Comparison of ENCODE assay signal across 14 mouse cellular contexts in the genomic region with DNA sequence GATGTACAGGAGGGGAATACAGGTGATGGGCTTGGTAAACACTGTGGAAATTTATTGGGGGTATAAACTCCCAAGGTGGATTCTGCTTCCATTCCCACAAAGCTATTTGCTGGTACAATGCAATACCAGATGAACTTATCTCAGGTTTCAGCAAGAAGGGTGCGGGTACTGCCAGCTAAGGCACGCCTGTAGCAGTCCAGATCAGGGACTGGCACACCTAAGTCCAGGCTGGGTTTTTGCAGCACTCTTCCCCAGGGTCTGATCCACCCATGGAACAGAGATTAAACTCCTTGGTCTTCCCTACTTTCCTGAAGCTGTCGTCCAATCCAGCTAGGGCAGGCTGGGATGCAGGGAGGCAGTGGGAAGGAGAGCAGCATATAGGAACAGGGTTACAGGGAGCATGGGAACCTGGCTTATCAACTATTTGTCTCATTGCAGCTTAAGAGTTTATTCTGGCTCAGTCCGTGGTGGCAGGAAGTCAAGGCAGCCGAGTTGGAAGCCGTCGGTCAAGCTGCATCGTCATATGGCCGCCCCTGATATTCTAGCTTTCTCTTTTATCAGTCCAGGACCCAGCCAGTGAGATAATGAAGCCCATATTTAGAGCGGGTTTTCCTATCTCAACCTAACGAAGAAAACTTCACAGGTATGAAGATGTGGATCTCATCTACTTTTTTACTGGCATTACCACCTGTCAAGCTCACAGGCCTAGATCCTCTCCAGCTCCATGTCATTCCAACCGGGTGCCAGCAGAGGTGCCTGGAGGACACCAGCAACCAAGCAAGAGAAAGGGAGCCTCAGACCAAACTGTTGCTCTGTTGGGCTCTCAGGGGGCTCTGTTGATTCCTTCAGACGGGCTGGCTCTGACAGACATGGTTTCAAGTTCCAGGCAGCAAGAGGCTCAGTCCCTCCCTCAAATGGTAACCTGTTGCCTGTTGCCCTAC. TPM values are rescaled to one million over a fixed set of nuclear protein-coding genes. Genes with fewer than 3 reads are reported as not detected.
DNase-seq lines count a peak whose midpoint lies in the region; ATAC-seq and TF ChIP-seq lines count a peak whose summit lies in the region.
"Had no signal": no experiment of that assay in that cellular context is flagged by ENCODE, and none has a peak within 500 bp of the region (broad histone marks: within the 10 kb centered on the region; RNA-seq: fewer than 3 reads in every experiment).

No protein-coding gene starts in this region.

- H3K27ac ChIP-seq in midbrain, embryonic 11.5 days (ENCODE audit: low read depth, low read length), result no peak overlapping the region
- no peak overlapping the region for H3K27ac ChIP-seq in midbrain, postnatal 0 days (ENCODE audit: low read depth, low read length)
- H3K27ac ChIP-seq in liver, embryonic 11.5 days (ENCODE audit: low read depth, low read length), result peak overlapping the region; percentile 83
- H3K27ac ChIP-seq in stomach, embryonic 15.5 days, result 0 out of 2 replicates have a peak overlapping the region, but pooled peaks have one; percentile 13
- H3K27ac ChIP-seq: intestine, embryonic 15.5 days; limb, embryonic 10.5 days; neural tube, embryonic 15.5 days had no signal

- DNase-seq in midbrain, embryonic 11.5 days (ENCODE audit: low spot score, missing footprints), result peak; percentile 8
- DNase-seq in midbrain, postnatal 0 days (ENCODE audit: low spot score), result no peak
- DNase-seq in liver, embryonic 11.5 days (ENCODE audit: low spot score), result no peak
- DNase-seq in thymus, postnatal 25 days, result no peak
- DNase-seq in right cerebral cortex, adult 18-20 months, result no peak
- no peak for DNase-seq in kidney, adult 11 months
- DNase-seq: cerebellum, postnatal 36 days had no signal

- no peak overlapping the region for H3K9ac ChIP-seq in midbrain, embryonic 11.5 days (ENCODE audit: low read length)
- no peak overlapping the region for H3K9ac ChIP-seq in midbrain, postnatal 0 days (replicated peaks; ENCODE audit: low read length, poor library complexity, severe bottlenecking)
- H3K9ac ChIP-seq in liver, embryonic 11.5 days (ENCODE audit: low read depth, low read length), result peak overlapping the region; percentile 11
- no peak overlapping the region for H3K9ac ChIP-seq in stomach, embryonic 15.5 days
- H3K9ac ChIP-seq: intestine, embryonic 15.5 days; neural tube, embryonic 15.5 days had no signal

- H3K4me3 ChIP-seq in midbrain, embryonic 11.5 days (ENCODE audit: low read depth, low read length), result no peak overlapping the region
- H3K4me3 ChIP-seq in midbrain, postnatal 0 days (ENCODE audit: low read depth, low read length), result no peak overlapping the region
- H3K4me3 ChIP-seq in erythroblast, embryonic 14.5 days (replicated peaks), result peak overlapping the region; percentile 44
- no peak overlapping the region for H3K4me3 ChIP-seq in liver, embryonic 11.5 days (ENCODE audit: low read depth, low read length)
- no peak overlapping the region for H3K4me3 ChIP-seq in stomach, embryonic 15.5 days (replicated peaks)
- H3K4me3 ChIP-seq: intestine, embryonic 15.5 days; limb, embryonic 10.5 days; neural tube, embryonic 15.5 days had no signal

- WGBS in midbrain, embryonic 11.5 days, result 85% methylated on average over 13 of the region's 13 CpGs
- WGBS in midbrain, postnatal 0 days, result 81% methylated on average over 13 of the region's 13 CpGs
- 28% methylated on average over 13 of the region's 13 CpGs for WGBS in liver, embryonic 11.5 days
- WGBS in stomach, embryonic 15.5 days, result 68% methylated on average over 13 of the region's 13 CpGs

- no peak overlapping the region for H3K4me2 ChIP-seq in midbrain, embryonic 11.5 days
- H3K4me2 ChIP-seq in midbrain, postnatal 0 days (ENCODE audit: low read depth, low read length, poor library complexity, severe bottlenecking), result no peak overlapping the region
- H3K4me2 ChIP-seq in liver, embryonic 11.5 days, result peak overlapping the region; percentile 41
- no peak overlapping the region for H3K4me2 ChIP-seq in stomach, embryonic 15.5 days
- H3K4me2 ChIP-seq: intestine, embryonic 15.5 days; neural tube, embryonic 15.5 days had no signal

- no peak for TF ChIP-seq CTCF in midbrain, postnatal 0 days (IDR thresholded peaks at IDR 0.05)

- H3K9me3 ChIP-seq in midbrain, embryonic 11.5 days (ENCODE audit: control insufficient read depth, low read length), result no peaks in the 10 kb centered on the region
- no peaks in the 10 kb centered on the region for H3K9me3 ChIP-seq in midbrain, postnatal 0 days (ENCODE audit: low read length)
- no peaks in the 10 kb centered on the region for H3K9me3 ChIP-seq in erythroblast, embryonic 14.5 days (ENCODE audit: control insufficient read depth, low read length)
- no peaks in the 10 kb centered on the region for H3K9me3 ChIP-seq in liver, embryonic 11.5 days (ENCODE audit: control insufficient read depth, low read length)
- no peaks in the 10 kb centered on the region for H3K9me3 ChIP-seq in stomach, embryonic 15.5 days
- H3K9me3 ChIP-seq: intestine, embryonic 15.5 days; limb, embryonic 10.5 days; neural tube, embryonic 15.5 days had no signal

- peaks cover 5% of the 10 kb centered on the region; the same call in 1 of the 2 replicates for H3K4me1 ChIP-seq in midbrain, embryonic 11.5 days (ENCODE audit: control insufficient read depth, insufficient read depth, low read length)
- no peaks in the 10 kb centered on the region for H3K4me1 ChIP-seq in midbrain, postnatal 0 days (ENCODE audit: insufficient read depth, low read length)
- H3K4me1 ChIP-seq in erythroblast, embryonic 14.5 days (ENCODE audit: control insufficient read depth), result peaks cover 66% of the 10 kb centered on the region
- H3K4me1 ChIP-seq in liver, embryonic 11.5 days (replicated peaks; ENCODE audit: control insufficient read depth, insufficient read depth, low read length), result peaks cover 42% of the 10 kb centered on the region
- H3K4me1 ChIP-seq in stomach, embryonic 15.5 days, result no peaks in the 10 kb centered on the region

- H3K27me3 ChIP-seq in midbrain, embryonic 11.5 days (ENCODE audit: control insufficient read depth, insufficient read depth, low read length), result no peaks in the 10 kb centered on the region
- no peaks in the 10 kb centered on the region for H3K27me3 ChIP-seq in midbrain, postnatal 0 days (ENCODE audit: insufficient read depth, low read length)
- H3K27me3 ChIP-seq in erythroblast, embryonic 14.5 days (ENCODE audit: control insufficient read depth), result no peaks in the 10 kb centered on the region
- H3K27me3 ChIP-seq in liver, embryonic 11.5 days (replicated peaks; ENCODE audit: control insufficient read depth, insufficient read depth, low read length), result no peaks in the 10 kb centered on the region
- no peaks in the 10 kb centered on the region for H3K27me3 ChIP-seq in stomach, embryonic 15.5 days (replicated peaks)
- H3K27me3 ChIP-seq: intestine, embryonic 15.5 days; neural tube, embryonic 15.5 days had no signal

- ATAC-seq in midbrain, embryonic 11.5 days (ENCODE audit: low FRiP score), result no peak
- ATAC-seq in midbrain, postnatal 0 days (ENCODE audit: low FRiP score), result no peak
- ATAC-seq in liver, embryonic 11.5 days (replicated peaks; ENCODE audit: low FRiP score), result peak; percentile 65
- ATAC-seq in stomach, embryonic 15.5 days (ENCODE audit: insufficient read depth, low FRiP score, low read depth), result 0 out of 2 replicates have a peak, but pooled peaks have one; percentile 36
- ATAC-seq: intestine, embryonic 15.5 days; lung, postnatal 0 days; midbrain, embryonic 16.5 days had no signal

- H3K36me3 ChIP-seq in midbrain, embryonic 11.5 days (ENCODE audit: control insufficient read depth, insufficient read depth, low read length), result peaks cover 36% of the 10 kb centered on the region
- peaks cover 53% of the 10 kb centered on the region for H3K36me3 ChIP-seq in midbrain, postnatal 0 days (ENCODE audit: insufficient read depth, low read length)
- H3K36me3 ChIP-seq in erythroblast, embryonic 14.5 days (ENCODE audit: control insufficient read depth), result peaks cover 84% of the 10 kb centered on the region
- peaks cover 45% of the 10 kb centered on the region for H3K36me3 ChIP-seq in liver, embryonic 11.5 days (ENCODE audit: control insufficient read depth, insufficient read depth, low read length)
- peaks cover 45% of the 10 kb centered on the region for H3K36me3 ChIP-seq in stomach, embryonic 15.5 days

RNA-seq across cellular contexts. Expression of gene Sec61a1, which starts 16.4 kb away (rescaled TPM):
- polyA plus RNA-seq in midbrain, embryonic 11.5 days (2014; fragmentation: Nextera tagmentation; extraction: Ambion mirVana), result 152 and 165 TPM in 2 replicates
- 192 and 199 TPM in 2 replicates for total RNA-seq in midbrain, postnatal 0 days (2014; rRNA removed)
- 131 TPM in 2 replicates for polyA plus RNA-seq in midbrain, postnatal 0 days (2015; fragmentation: Nextera tagmentation; extraction: Ambion mirVana)
- polyA plus RNA-seq in erythroblast, embryonic 14.5 days (2012), result 2.8 and 4.0 TPM in 2 replicates
- 214 and 233 TPM in 2 replicates for polyA plus RNA-seq in liver, embryonic 11.5 days (2014; fragmentation: Nextera tagmentation; extraction: Ambion mirVana)
- polyA plus RNA-seq in stomach, embryonic 15.5 days (2015; fragmentation: Nextera tagmentation; extraction: Ambion mirVana), result 260 and 295 TPM in 2 replicates

RNA-seq across cellular contexts. Expression of gene Ruvbl1, which starts 37.1 kb away (rescaled TPM):
- polyA plus RNA-seq in midbrain, embryonic 11.5 days (2014; fragmentation: Nextera tagmentation; extraction: Ambion mirVana), result 164 and 165 TPM in 2 replicates
- total RNA-seq in midbrain, postnatal 0 days (2014; rRNA removed), result 34.5 and 42.9 TPM in 2 replicates
- 67.6 and 73.5 TPM in 2 replicates for polyA plus RNA-seq in midbrain, postnatal 0 days (2015; fragmentation: Nextera tagmentation; extraction: Ambion mirVana)
- polyA plus RNA-seq in erythroblast, embryonic 14.5 days (2012), result 1.5 and 3.4 TPM in 2 replicates
- polyA plus RNA-seq in liver, embryonic 11.5 days (2014; fragmentation: Nextera tagmentation; extraction: Ambion mirVana), result 212 and 235 TPM in 2 replicates
- polyA plus RNA-seq in stomach, embryonic 15.5 days (2015; fragmentation: Nextera tagmentation; extraction: Ambion mirVana), result 117 and 124 TPM in 2 replicates

RNA-seq across cellular contexts. Expression of gene Eefsec, which starts 56.0 kb away (rescaled TPM):
- polyA plus RNA-seq in midbrain, embryonic 11.5 days (2014; fragmentation: Nextera tagmentation; extraction: Ambion mirVana), result 33.7 and 39.6 TPM in 2 replicates
- 23.7 and 26.8 TPM in 2 replicates for total RNA-seq in midbrain, postnatal 0 days (2014; rRNA removed)
- 24.4 and 27.8 TPM in 2 replicates for polyA plus RNA-seq in midbrain, postnatal 0 days (2015; fragmentation: Nextera tagmentation; extraction: Ambion mirVana)
- 1.4 TPM in 2 replicates for polyA plus RNA-seq in erythroblast, embryonic 14.5 days (2012)
- polyA plus RNA-seq in liver, embryonic 11.5 days (2014; fragmentation: Nextera tagmentation; extraction: Ambion mirVana), result 46.1 and 46.7 TPM in 2 replicates
- polyA plus RNA-seq in stomach, embryonic 15.5 days (2015; fragmentation: Nextera tagmentation; extraction: Ambion mirVana), result 35.5 and 36.5 TPM in 2 replicates

Comparison
In these comparisons a context has a peak if more than half of its experiments do, and no peak if none do; other contexts are left out.
1. ATAC-seq: peak in liver, embryonic 11.5 days (single experiment) and stomach, embryonic 15.5 days (single experiment); none in midbrain, embryonic 11.5 days (single experiment) and midbrain, postnatal 0 days (single experiment).
2. H3K27ac ChIP-seq: peak in liver, embryonic 11.5 days (single experiment) and stomach, embryonic 15.5 days (single experiment); none in midbrain, embryonic 11.5 days (single experiment) and midbrain, postnatal 0 days (single experiment).
3. RNA of gene Sec61a1, which starts 16.4 kb away (polyA plus RNA-seq): 260 to 295 TPM in stomach, embryonic 15.5 days, 214 to 233 TPM in liver, embryonic 11.5 days, 152 to 165 TPM in midbrain, embryonic 11.5 days and 131 TPM in midbrain, postnatal 0 days; 2.8 to 4.0 TPM in erythroblast, embryonic 14.5 days; every median in the first group is over 10 times any median in the second.
4. RNA of gene Ruvbl1, which starts 37.1 kb away (polyA plus RNA-seq): 212 to 235 TPM in liver, embryonic 11.5 days, 164 to 165 TPM in midbrain, embryonic 11.5 days, 117 to 124 TPM in stomach, embryonic 15.5 days and 67.6 to 73.5 TPM in midbrain, postnatal 0 days; 1.5 to 3.4 TPM in erythroblast, embryonic 14.5 days; every median in the first group is over 10 times any median in the second.
5. RNA of gene Eefsec, which starts 56.0 kb away (polyA plus RNA-seq): 46.1 to 46.7 TPM in liver, embryonic 11.5 days, 35.5 to 36.5 TPM in stomach, embryonic 15.5 days, 33.7 to 39.6 TPM in midbrain, embryonic 11.5 days and 24.4 to 27.8 TPM in midbrain, postnatal 0 days; 1.4 TPM in erythroblast, embryonic 14.5 days; every median in the first group is over 10 times any median in the second.